Mouse (Mus musculus): ENCODE results near the gene Tfap4. TPM values are rescaled to one million over a fixed set of nuclear protein-coding genes. Genes with fewer than 3 reads are reported as not detected.

Tfap4 gene
- polyA plus RNA-seq, 1 experiment from 2014 or later, result 22.6 TPM

DNA sequence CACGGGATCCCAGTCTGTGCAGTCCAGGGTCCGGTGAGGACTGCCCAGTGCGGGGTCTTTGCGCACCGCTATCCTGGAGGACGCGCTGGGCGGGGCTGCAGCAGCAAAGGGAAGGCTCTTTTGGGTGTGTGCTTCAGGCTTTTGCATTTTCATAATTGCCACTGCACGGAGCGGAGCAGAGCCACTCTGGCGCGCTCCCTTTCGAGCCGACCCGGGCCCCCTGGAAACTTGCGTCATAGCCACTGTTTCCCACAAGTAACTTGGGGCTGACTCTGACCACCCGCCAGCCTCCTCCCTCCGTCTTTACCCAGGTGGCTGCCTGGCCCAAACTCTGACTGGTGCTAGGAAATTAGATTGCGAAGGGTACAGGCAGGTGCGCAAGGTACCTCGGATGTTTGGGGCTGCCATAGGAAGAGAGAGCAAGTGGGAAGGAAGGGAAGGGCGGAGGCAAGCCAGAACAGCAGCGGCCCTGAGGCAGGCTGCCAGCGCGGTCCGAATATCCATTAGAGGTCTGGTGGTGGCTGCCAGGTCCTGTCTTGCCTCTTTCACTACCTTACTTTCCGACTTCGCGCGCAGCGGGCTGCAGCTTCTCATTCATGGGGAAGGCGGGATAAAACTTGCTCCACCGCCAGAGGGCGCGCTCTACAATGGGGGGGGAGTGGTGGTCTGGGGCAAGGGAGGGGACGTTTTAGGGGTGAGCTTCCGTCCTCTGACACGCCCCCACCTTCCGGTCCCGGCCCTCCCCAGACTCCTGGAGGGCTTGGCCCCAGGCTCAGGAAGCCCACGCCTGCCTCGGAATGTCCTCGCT, 695 bp upstream of the Tfap4 start:
- Histone ChIP-seq H3K9me3 (no peaks in the 10 kb centered on the region), H3K4me2 (peak overlapping the region; percentile 79), H3K4me3 (replicated peaks) (peak overlapping the region; percentile 78), H3K27ac (peak overlapping the region; percentile 93), H3K27me3 (no peaks in the 10 kb centered on the region), H3K9ac (peak overlapping the region; percentile 81), H3K36me3 (replicated peaks) (0 out of 2 replicates have a peak, but pooled peaks cover 4% of the 10 kb centered on the region), H3K4me1 (peaks cover 18% of the 10 kb centered on the region)
- ATAC-seq (ENCODE audit: low FRiP score), result peak; percentile 39
- 2% methylated on average over 43 of the region's 43 CpGs for WGBS

- Histone ChIP-seq H3K4me1 (peaks cover 18% of the 10 kb centered on the region), H3K9me3 (no peaks in the 10 kb centered on the region), H3K27ac (peak overlapping the region; percentile 93), H3K9ac (peak overlapping the region; percentile 81), H3K4me2 (peak overlapping the region; percentile 79), H3K27me3 (no peaks in the 10 kb centered on the region), H3K4me3 (replicated peaks) (peak overlapping the region; percentile 78), H3K36me3 (replicated peaks) (0 out of 2 replicates have a peak, but pooled peaks cover 4% of the 10 kb centered on the region)
- WGBS, result under 1% methylated on average over 42 of the region's 43 CpGs
- peak; percentile 42 for ATAC-seq (ENCODE audit: low FRiP score)
Observed at GRCm38 (mm10) chr16:4558980-4559631, 548 bp downstream of the Tfap4 start.

DNA sequence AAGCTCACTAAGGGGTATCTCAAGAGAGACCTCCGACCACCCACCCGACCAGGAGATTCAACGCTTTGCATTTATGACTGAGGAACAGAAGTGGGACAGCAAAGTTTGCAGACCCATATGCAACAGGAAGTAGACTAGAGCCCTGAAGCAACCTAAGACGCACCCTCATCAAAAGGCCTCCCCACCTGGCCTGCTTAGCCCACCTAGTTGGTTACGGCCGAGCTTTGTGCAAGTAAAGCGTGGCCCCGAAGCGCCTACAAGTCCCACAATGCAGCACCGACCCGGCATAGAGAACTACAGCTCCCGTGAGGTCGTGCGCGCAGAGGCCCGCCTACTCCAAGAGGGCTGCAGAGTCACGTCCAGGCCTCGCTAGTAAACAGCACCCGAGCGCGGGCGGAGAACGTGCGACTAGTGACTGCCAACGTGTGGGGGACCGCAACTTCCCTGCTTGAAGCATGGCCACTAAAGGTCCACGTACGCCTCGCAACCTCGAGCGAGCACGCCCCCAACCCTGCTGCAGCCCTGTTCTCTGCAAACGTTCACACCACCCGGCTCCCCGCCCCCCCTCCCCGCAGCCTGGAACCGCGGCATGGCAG, 1.2 kb downstream of the Tfap4 start:
- peak overlapping the region; percentile 93 for H3K27ac ChIP-seq
- ATAC-seq (ENCODE audit: low FRiP score), result peak; percentile 95
- under 1% methylated on average over 38 of the region's 38 CpGs for WGBS
- H3K9me3 ChIP-seq, result no peaks in the 10 kb centered on the region
- peaks cover 18% of the 10 kb centered on the region for H3K4me1 ChIP-seq
- peak overlapping the region; percentile 79 for H3K4me2 ChIP-seq
- peak overlapping the region; percentile 78 for H3K4me3 ChIP-seq (replicated peaks)
- H3K9ac ChIP-seq, result peak overlapping the region; percentile 81
- H3K27me3 ChIP-seq, result no peaks in the 10 kb centered on the region
- 0 out of 2 replicates have a peak, but pooled peaks cover 4% of the 10 kb centered on the region for H3K36me3 ChIP-seq (replicated peaks)

GRCm38 (mm10) chr16:4557949-4558348, 1.7 kb downstream of the Tfap4 start:
- Histone ChIP-seq H3K4me2 (peak overlapping the region; percentile 79), H3K4me3 (replicated peaks) (peak overlapping the region; percentile 78), H3K9me3 (no peaks in the 10 kb centered on the region), H3K36me3 (replicated peaks) (0 out of 2 replicates have a peak, but pooled peaks cover 4% of the 10 kb centered on the region), H3K27ac (peak overlapping the region; percentile 93), H3K4me1 (peaks cover 21% of the 10 kb centered on the region), H3K27me3 (no peaks in the 10 kb centered on the region), H3K9ac (peak overlapping the region; percentile 81)
- WGBS, result under 1% methylated on average over 19 of the region's 19 CpGs
- ATAC-seq (ENCODE audit: low FRiP score), result peak; percentile 39

- Histone ChIP-seq H3K27ac (no peak overlapping the region), H3K36me3 (replicated peaks) (0 out of 2 replicates have a peak, but pooled peaks cover 4% of the 10 kb centered on the region), H3K4me3 (replicated peaks) (peak overlapping the region; percentile 78; the same call in 1 of the 2 replicates), H3K9ac (peak overlapping the region; percentile 81; the same call in 1 of the 2 replicates), H3K9me3 (no peaks in the 10 kb centered on the region), H3K4me2 (peak overlapping the region; percentile 79), H3K27me3 (no peaks in the 10 kb centered on the region), H3K4me1 (peaks cover 26% of the 10 kb centered on the region)
- WGBS, result 83% methylated on average over 1 of the region's 1 CpGs
- no peak for ATAC-seq (ENCODE audit: low FRiP score)
Observed at GRCm38 (mm10) chr16:4557085-4557484, 2.6 kb downstream of the Tfap4 start.

GRCm38 (mm10) chr16:4555555-4555954, 4.1 kb downstream of the Tfap4 start:
- no peak overlapping the region for H3K4me2 ChIP-seq

GRCm38 (mm10) chr16:4552829-4553550, 6.7 kb downstream of the Tfap4 start:
- no peak overlapping the region for H3K4me2 ChIP-seq
- WGBS, result 72% methylated on average over 6 of the region's 6 CpGs
- no peak overlapping the region for H3K4me3 ChIP-seq (replicated peaks)
- H3K9ac ChIP-seq, result no peak overlapping the region
- ATAC-seq (ENCODE audit: low FRiP score), result no peak
- no peak overlapping the region for H3K27ac ChIP-seq
- H3K9me3 ChIP-seq, result no peaks in the 10 kb centered on the region
- H3K27me3 ChIP-seq, result no peaks in the 10 kb centered on the region
- peaks cover 23% of the 10 kb centered on the region for H3K4me1 ChIP-seq
- peaks cover 33% of the 10 kb centered on the region for H3K36me3 ChIP-seq (replicated peaks)

More at GRCm38 (mm10) chr16:4555555-4555954, 4.1 kb downstream of the Tfap4 start:
- Histone ChIP-seq H3K4me3 (replicated peaks) (no peak overlapping the region), H3K36me3 (replicated peaks) (peaks cover 14% of the 10 kb centered on the region), H3K27ac (no peak overlapping the region), H3K4me1 (peaks cover 27% of the 10 kb centered on the region), H3K9me3 (no peaks in the 10 kb centered on the region), H3K9ac (no peak overlapping the region), H3K27me3 (no peaks in the 10 kb centered on the region)
- WGBS, result 88% methylated on average over 1 of the region's 1 CpGs
- no peak for ATAC-seq (ENCODE audit: low FRiP score)

- no peak overlapping the region; the same call in 1 of the 2 replicates for H3K9ac ChIP-seq
- WGBS, result 93% methylated on average over 12 of the region's 12 CpGs
- no peak overlapping the region for H3K4me2 ChIP-seq
- no peaks in the 10 kb centered on the region for H3K27me3 ChIP-seq
- peaks cover 42% of the 10 kb centered on the region for H3K36me3 ChIP-seq (replicated peaks)
- no peak overlapping the region for H3K27ac ChIP-seq
- no peak overlapping the region for H3K4me3 ChIP-seq (replicated peaks)
- H3K4me1 ChIP-seq, result peaks cover 12% of the 10 kb centered on the region
- no peaks in the 10 kb centered on the region for H3K9me3 ChIP-seq
- ATAC-seq (ENCODE audit: low FRiP score), result no peak
Observed at GRCm38 (mm10) chr16:4551885-4552284, 7.8 kb downstream of the Tfap4 start.

- H3K9me3 ChIP-seq, result no peaks in the 10 kb centered on the region
- no peak overlapping the region for H3K4me2 ChIP-seq
- H3K4me1 ChIP-seq, result peaks cover 11% of the 10 kb centered on the region
- no peaks in the 10 kb centered on the region for H3K27me3 ChIP-seq
- H3K9ac ChIP-seq, result no peak overlapping the region
- H3K36me3 ChIP-seq (replicated peaks), result peaks cover 45% of the 10 kb centered on the region
- ATAC-seq (ENCODE audit: low FRiP score), result peak; percentile 55; the same call in 1 of the 2 replicates
- H3K4me3 ChIP-seq (replicated peaks), result no peak overlapping the region
- H3K27ac ChIP-seq, result no peak overlapping the region
- 40% methylated on average over 13 of the region's 13 CpGs for WGBS
Observed at GRCm38 (mm10) chr16:4551056-4551455, 8.6 kb downstream of the Tfap4 start.

DNA sequence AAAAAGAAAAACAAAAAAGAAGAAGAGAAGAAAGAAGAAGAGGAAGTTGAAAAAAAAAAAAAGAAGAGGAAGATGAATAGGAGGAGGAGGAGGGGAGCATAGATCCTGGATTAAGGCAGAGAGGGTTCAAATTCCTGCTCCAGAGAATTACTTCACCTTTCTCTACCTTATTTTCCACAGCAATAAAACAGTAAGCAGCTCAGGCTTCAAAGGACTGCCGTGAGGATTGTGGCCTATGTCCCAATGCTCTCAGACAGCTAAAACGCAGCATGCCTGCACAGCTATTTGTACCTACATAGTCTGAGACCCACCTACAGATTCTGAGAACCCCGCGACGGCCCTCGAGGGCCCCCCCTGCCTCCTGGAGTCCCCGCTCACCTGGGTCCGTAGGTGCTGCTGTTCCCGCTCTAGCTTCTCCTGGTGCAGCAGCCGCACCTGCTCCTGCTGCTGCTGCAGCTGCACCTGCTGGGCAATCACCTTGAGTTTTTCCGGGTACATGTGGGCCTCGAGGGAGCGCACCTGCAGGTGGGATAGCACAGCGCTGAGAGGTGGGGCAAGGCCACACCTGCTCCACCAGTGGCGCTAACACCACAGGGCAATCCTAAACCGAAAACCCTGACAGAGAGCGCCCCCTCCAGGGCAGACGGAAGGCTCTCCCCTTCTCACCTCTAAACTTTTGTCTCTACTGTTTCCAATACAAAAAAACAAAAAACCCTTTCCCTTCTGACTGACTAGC, 10.5 kb downstream of the Tfap4 start:
- no peak for ATAC-seq (ENCODE audit: low FRiP score)
- 93% methylated on average over 18 of the region's 18 CpGs for whole genome bisulfite sequencing
- H3K9me3 ChIP-seq, result no peaks in the 10 kb centered on the region
- H3K27ac ChIP-seq, result no peak overlapping the region
- no peak overlapping the region for H3K4me2 ChIP-seq
- H3K4me3 ChIP-seq (replicated peaks), result no peak overlapping the region
- peaks cover 11% of the 10 kb centered on the region for H3K4me1 ChIP-seq
- no peaks in the 10 kb centered on the region for H3K27me3 ChIP-seq
- H3K9ac ChIP-seq, result no peak overlapping the region
- H3K36me3 ChIP-seq (replicated peaks), result peaks cover 58% of the 10 kb centered on the region

DNA sequence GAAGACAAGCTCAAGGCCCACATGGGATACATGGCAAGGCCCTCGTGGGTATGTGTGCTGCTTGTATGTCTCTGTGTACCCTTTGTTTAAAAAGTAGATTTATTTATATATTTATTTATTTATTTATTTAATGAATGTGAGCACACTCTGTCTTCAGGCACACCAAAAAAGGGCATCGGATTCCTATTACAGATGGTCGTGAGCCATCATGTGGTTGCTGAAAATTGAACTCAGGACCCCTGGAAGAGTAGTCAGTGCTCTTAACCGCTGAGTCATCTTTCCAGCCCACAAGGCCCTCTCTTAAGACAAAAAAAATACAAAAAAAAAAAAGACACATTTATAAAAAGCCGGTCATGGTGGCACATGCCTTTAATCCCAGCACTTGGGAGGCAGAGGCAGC, 12.0 kb downstream of the Tfap4 start:
- no peak overlapping the region for H3K4me2 ChIP-seq
- no peak for ATAC-seq (ENCODE audit: low FRiP score)
- H3K9ac ChIP-seq, result no peak overlapping the region
- no peak overlapping the region for H3K27ac ChIP-seq
- H3K27me3 ChIP-seq, result no peaks in the 10 kb centered on the region
- 94% methylated on average over 5 of the region's 5 CpGs for WGBS
- H3K36me3 ChIP-seq (replicated peaks), result peaks cover 58% of the 10 kb centered on the region
- no peaks in the 10 kb centered on the region for H3K9me3 ChIP-seq
- no peak overlapping the region for H3K4me3 ChIP-seq (replicated peaks)
- H3K4me1 ChIP-seq, result peaks cover 5% of the 10 kb centered on the region
